Mouse (Mus musculus): ENCODE measurements at regions not wholly inside any gene's neighbourhood (a gene's known extent, or its start where the extent isn't known, plus 50 kb on each side); places are given as distances from the start of the nearest gene placed in this dataset.
A peak's percentile ranks its signal among the peaks of the same experiment; 100 is the strongest.

DNA sequence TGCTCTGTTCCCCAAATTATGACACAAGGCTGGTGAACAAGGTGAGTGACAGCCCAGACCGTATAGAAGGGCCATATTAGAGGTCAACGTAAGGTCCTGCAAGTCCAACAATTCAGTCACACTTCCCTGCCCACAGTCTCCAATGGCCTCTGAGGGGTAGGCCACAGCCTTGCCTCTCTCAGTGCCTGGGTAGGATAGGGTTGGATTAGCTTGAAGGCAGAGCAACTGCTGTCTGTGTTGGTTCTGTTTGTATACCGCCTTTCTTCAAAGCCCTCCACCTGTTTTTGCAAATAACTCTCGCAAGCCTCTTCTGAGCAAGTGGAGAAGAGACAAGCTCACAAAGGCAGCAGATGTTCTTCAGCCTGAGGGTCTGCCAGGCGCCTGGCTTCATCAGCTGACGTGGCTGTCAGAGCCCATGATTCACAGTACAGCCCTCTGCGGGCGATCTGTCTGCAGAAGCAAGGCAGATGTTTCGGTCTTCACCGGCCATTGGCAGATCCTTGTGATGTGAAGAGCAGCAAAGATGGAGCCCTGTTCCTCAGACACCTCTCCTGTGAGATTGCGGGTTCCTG lies 67.0 kb upstream of the Dapl1 start:
- TF ChIP-seq USF1 (IDR thresholded peaks at IDR 0.05; ENCODE audit: low read depth) (no peak), POLR2A (IDR thresholded peaks at IDR 0.05; ENCODE audit: insufficient read length, low read depth) (no peak), CEBPB (IDR thresholded peaks at IDR 0.05; ENCODE audit: insufficient read depth, poor library complexity, severe bottlenecking) (no peak), E2F4 (IDR thresholded peaks at IDR 0.05; ENCODE audit: insufficient read depth) (no peak), MYOD1 (IDR thresholded peaks at IDR 0.05; ENCODE audit: control insufficient read depth in 1 of 3, insufficient read length in 2 of 3, low read depth in 2 of 3) (peak in 2 of 3 experiments; percentile 80 to 85), TCF12 (IDR thresholded peaks at IDR 0.05; ENCODE audit: insufficient read depth, poor library complexity, severe bottlenecking) (peak; percentile 11), MAX (IDR thresholded peaks at IDR 0.05; ENCODE audit: low read depth) (no peak), MYOG (IDR thresholded peaks at IDR 0.05; ENCODE audit: control insufficient read depth in 1 of 3, insufficient read depth in 1 of 3, insufficient read length in 2 of 3, low read depth in 2 of 3) (peak in 2 of 3 experiments; percentile 58 to 81), REST (IDR thresholded peaks at IDR 0.05; ENCODE audit: insufficient read depth, insufficient read length) (no peak), POLR2AphosphoS2 (IDR thresholded peaks at IDR 0.05; ENCODE audit: insufficient read length, low read depth) (no peak)

Measured in myocyte (in vitro differentiated cells).